In genomic region chr6:134717886-134718667, GRCm38 (mm10) we compare ENCODE assay signal across 13 mouse cellular contexts.
DNase-seq lines count a peak whose midpoint lies in the region; ATAC-seq and TF ChIP-seq lines count a peak whose summit lies in the region.
"Had no signal": no experiment of that assay in that cellular context is flagged by ENCODE, and none has a peak within 500 bp of the region (broad histone marks: within the 10 kb centered on the region; RNA-seq: fewer than 3 reads in every experiment).

No protein-coding gene starts in this region.

- 78% methylated on average over 20 of the region's 20 CpGs for WGBS in heart, embryonic 14.5 days
- WGBS in lung, postnatal 0 days = 79% methylated on average over 20 of the region's 20 CpGs
- 69% methylated on average over 20 of the region's 20 CpGs for WGBS in intestine, postnatal 0 days
- WGBS in midbrain, embryonic 11.5 days = 93% methylated on average over 20 of the region's 20 CpGs

- peaks cover 4 to 28% of the 10 kb centered on the region in 2 experiments for H3K4me1 ChIP-seq in heart, embryonic 14.5 days (ENCODE audit: control insufficient read depth in 2 of 2, insufficient read depth in 2 of 2, low read length in 2 of 2)
- H3K4me1 ChIP-seq in lung, postnatal 0 days (ENCODE audit: insufficient read depth, low read depth, low read length) = no peaks in the 10 kb centered on the region
- peaks cover 13% of the 10 kb centered on the region; the same call in 1 of the 2 replicates for H3K4me1 ChIP-seq in intestine, postnatal 0 days (replicated peaks; ENCODE audit: control insufficient read depth, insufficient read depth, low read length)
- H3K4me1 ChIP-seq in midbrain, embryonic 11.5 days (ENCODE audit: control insufficient read depth, insufficient read depth, low read length) = no peaks in the 10 kb centered on the region
- H3K4me1 ChIP-seq: hindbrain, embryonic 15.5 days; limb, embryonic 12.5 days had no signal

- no peaks in the 10 kb centered on the region for H3K27me3 ChIP-seq in heart, embryonic 14.5 days (ENCODE audit: control insufficient read depth, insufficient read depth, low read length)
- H3K27me3 ChIP-seq in lung, postnatal 0 days (replicated peaks; ENCODE audit: insufficient read depth, low read length) = no peaks in the 10 kb centered on the region
- H3K27me3 ChIP-seq in intestine, postnatal 0 days (replicated peaks; ENCODE audit: control insufficient read depth, insufficient read depth, low read length) = no peaks in the 10 kb centered on the region
- no peaks in the 10 kb centered on the region for H3K27me3 ChIP-seq in midbrain, embryonic 11.5 days (ENCODE audit: control insufficient read depth, insufficient read depth, low read length)
- H3K27me3 ChIP-seq: forebrain, embryonic 15.5 days; hindbrain, embryonic 15.5 days; limb, embryonic 12.5 days had no signal

- H3K9ac ChIP-seq in heart, embryonic 14.5 days (ENCODE audit: low read length) = no peak overlapping the region
- H3K9ac ChIP-seq in lung, postnatal 0 days (replicated peaks; ENCODE audit: low read depth) = no peak overlapping the region
- H3K9ac ChIP-seq in intestine, postnatal 0 days (ENCODE audit: low read depth, low read length) = 0 out of 2 replicates have a peak overlapping the region, but pooled peaks have one; percentile 17
- no peak overlapping the region for H3K9ac ChIP-seq in midbrain, embryonic 11.5 days (ENCODE audit: low read length)
- H3K9ac ChIP-seq: forebrain, embryonic 15.5 days; hindbrain, embryonic 15.5 days; limb, embryonic 12.5 days had no signal

- H3K9me3 ChIP-seq in heart, embryonic 14.5 days (ENCODE audit: control insufficient read depth, low read length) = no peaks in the 10 kb centered on the region
- H3K9me3 ChIP-seq in lung, postnatal 0 days (ENCODE audit: low read length) = no peaks in the 10 kb centered on the region
- H3K9me3 ChIP-seq in intestine, postnatal 0 days (ENCODE audit: control insufficient read depth) = no peaks in the 10 kb centered on the region
- H3K9me3 ChIP-seq in midbrain, embryonic 11.5 days (ENCODE audit: control insufficient read depth, low read length) = no peaks in the 10 kb centered on the region
- H3K9me3 ChIP-seq: forebrain, embryonic 15.5 days; hindbrain, embryonic 15.5 days; limb, embryonic 12.5 days had no signal

- peaks cover 78% of the 10 kb centered on the region for H3K36me3 ChIP-seq in heart, embryonic 14.5 days (ENCODE audit: control insufficient read depth, insufficient read depth, low read length)
- H3K36me3 ChIP-seq in lung, postnatal 0 days (ENCODE audit: insufficient read depth, low read length) = peaks cover 29% of the 10 kb centered on the region
- H3K36me3 ChIP-seq in intestine, postnatal 0 days (ENCODE audit: control insufficient read depth, insufficient read depth) = peaks cover 40% of the 10 kb centered on the region
- H3K36me3 ChIP-seq in midbrain, embryonic 11.5 days (ENCODE audit: control insufficient read depth, insufficient read depth, low read length) = peaks cover 12% of the 10 kb centered on the region; the same call in 1 of the 2 replicates
- H3K36me3 ChIP-seq: hindbrain, embryonic 15.5 days had no signal

- 0 out of 2 replicates have a peak, but pooled peaks have one; percentile 17 for ATAC-seq in heart, embryonic 14.5 days (ENCODE audit: insufficient number of reproducible peaks, insufficient read depth, low FRiP score, low read depth)
- 0 out of 2 replicates have a peak, but pooled peaks have one; percentile 14 for ATAC-seq in lung, postnatal 0 days
- peak; percentile 76 for ATAC-seq in intestine, postnatal 0 days
- no peak for ATAC-seq in midbrain, embryonic 11.5 days (ENCODE audit: low FRiP score)
- ATAC-seq: forebrain, embryonic 15.5 days had no signal

- no peak for TF ChIP-seq CTCF in lung, postnatal 0 days (IDR thresholded peaks at IDR 0.05)
- TF ChIP-seq CTCF in intestine, postnatal 0 days (IDR thresholded peaks at IDR 0.05; ENCODE audit: low read depth) = no peak

- no peak overlapping the region for H3K4me3 ChIP-seq in heart, embryonic 14.5 days (ENCODE audit: control insufficient read depth in 1 of 2, insufficient read depth in 1 of 2, low read depth in 1 of 2, low read length in 2 of 2)
- H3K4me3 ChIP-seq in lung, postnatal 0 days (ENCODE audit: low read depth, low read length) = no peak overlapping the region
- no peak overlapping the region for H3K4me3 ChIP-seq in intestine, postnatal 0 days (ENCODE audit: low read depth, low read length)
- no peak overlapping the region for H3K4me3 ChIP-seq in midbrain, embryonic 11.5 days (ENCODE audit: low read depth, low read length)
- H3K4me3 ChIP-seq: forebrain, embryonic 15.5 days; heart, adult 2 months; hindbrain, embryonic 15.5 days; limb, embryonic 12.5 days; myocyte had no signal

- no peak overlapping the region for H3K27ac ChIP-seq in heart, embryonic 14.5 days (replicated peaks in 1 of 2; ENCODE audit: control insufficient read depth in 1 of 2, insufficient read depth in 1 of 2, low read depth in 2 of 2, low read length in 2 of 2)
- no peak overlapping the region for H3K27ac ChIP-seq in lung, postnatal 0 days (ENCODE audit: low read length)
- H3K27ac ChIP-seq in intestine, postnatal 0 days (ENCODE audit: low read depth, low read length) = peak overlapping the region; percentile 71
- H3K27ac ChIP-seq in midbrain, embryonic 11.5 days (ENCODE audit: low read depth, low read length) = no peak overlapping the region
- H3K27ac ChIP-seq: forebrain, embryonic 15.5 days; heart, adult 2 months; hindbrain, embryonic 15.5 days; limb, embryonic 12.5 days had no signal

- no peak for TF ChIP-seq EP300 in lung, postnatal 0 days (IDR thresholded peaks at IDR 0.05)

- H3K4me2 ChIP-seq in heart, embryonic 14.5 days (ENCODE audit: low read length) = no peak overlapping the region
- no peak overlapping the region for H3K4me2 ChIP-seq in lung, postnatal 0 days (replicated peaks; ENCODE audit: low read depth, low read length)
- H3K4me2 ChIP-seq in intestine, postnatal 0 days (replicated peaks; ENCODE audit: low read depth) = peak overlapping the region; percentile 30
- no peak overlapping the region for H3K4me2 ChIP-seq in midbrain, embryonic 11.5 days
- H3K4me2 ChIP-seq: forebrain, embryonic 15.5 days; hindbrain, embryonic 15.5 days; limb, embryonic 12.5 days had no signal

- no peak for DNase-seq in heart, adult 18-20 months
- DNase-seq in lung, postnatal 0 days (ENCODE audit: low spot score) = no peak
- no peak for DNase-seq in lung, postnatal 25 days (ENCODE audit: low spot score)
- DNase-seq in right cerebral cortex, postnatal 36 days (ENCODE audit: low spot score in 2 of 2) = peak; percentile 39 to 55
- DNase-seq in midbrain, embryonic 11.5 days (ENCODE audit: low spot score, missing footprints) = no peak
- no peak for DNase-seq in embryo, embryonic 10.5 days (ENCODE audit: low spot score)

Comparison
In these comparisons a context has a peak if more than half of its experiments do, and no peak if none do; other contexts are left out.
1. DNase-seq: peak in right cerebral cortex, postnatal 36 days (2 of 2); none in heart, adult 18-20 months (0 of 2), lung, postnatal 0 days (single experiment), lung, postnatal 25 days (single experiment), midbrain, embryonic 11.5 days (single experiment) and embryo, embryonic 10.5 days (single experiment).